Mouse (Mus musculus) limb, embryonic 15.5 days (tissue): Measurements from ENCODE around the gene Fbxl15. TPM values are rescaled to one million over a fixed set of nuclear protein-coding genes. Genes with fewer than 3 reads are reported as not detected.

Experiments used
- ATAC-seq: fragments of 200-750 bp; cut with Nextera tagmentation; 2 replicates; pipeline ENCODE4 v1.8.0; 2017; ENCODE audit warnings: low read depth, moderate TSS enrichment; ENCODE audit not compliant: insufficient number of reproducible peaks, low FRiP score, low TSS enrichment
- H3K27ac ChIP-seq: fragments of 300-500 bp; sonication (generic); 2 replicates; pipeline ENCODE4 v1.5.1; 2015; ENCODE audit warnings: moderate library complexity, mild to moderate bottlenecking, inconsistent platforms
- H3K27me3 ChIP-seq: fragments of 300-500 bp; sonication (generic); 2 replicates; pipeline ENCODE4 v1.6.1; 2015; ENCODE audit warnings: inconsistent platforms
- H3K36me3 ChIP-seq: fragments of 300-500 bp; sonication (generic); 2 replicates; pipeline ENCODE4 v1.6.1; 2015; ENCODE audit warnings: inconsistent platforms
- H3K4me1 ChIP-seq: fragments of 300-500 bp; sonication (generic); 2 replicates; pipeline ENCODE4 v1.6.1; 2015; ENCODE audit warnings: inconsistent platforms
- H3K4me2 ChIP-seq: fragments of 300-500 bp; sonication (generic); 2 replicates; pipeline ENCODE4 v1.6.1; 2015; ENCODE audit warnings: mild to moderate bottlenecking, inconsistent platforms
- H3K4me3 ChIP-seq: fragments of 300-500 bp; sonication (generic); 2 replicates; pipeline ENCODE4 v1.5.1; 2015; ENCODE audit warnings: mild to moderate bottlenecking, inconsistent platforms
- H3K9ac ChIP-seq: fragments of 300-500 bp; sonication (generic); 2 replicates; pipeline ENCODE4 v1.6.1; 2015; ENCODE audit warnings: inconsistent platforms
- H3K9me3 ChIP-seq: fragments of 300-500 bp; sonication (generic); 2 replicates; pipeline ENCODE4 v1.6.1; 2016; ENCODE audit warnings: inconsistent platforms
- WGBS: fragments of 180-500 bp; shearing (Covaris S2); methylation state at CpG from one replicate; pipeline ENCODE4 v1.1.7; 2015; 5-methylcytosine and 5-hydroxymethylcytosine counted together
- polyA plus RNA-seq: library from polyadenylated mRNA; unstranded; fragments of >200 nt; fragmentation: Nextera tagmentation; extraction: Ambion mirVana; gene quantifications from 2 replicates; pipeline ENCODE4 v1.2.1, GENCODE M21; 2015

The Fbxl15 gene
- polyA plus RNA-seq, result 12.8 and 13.2 TPM in 2 replicates

DNA sequence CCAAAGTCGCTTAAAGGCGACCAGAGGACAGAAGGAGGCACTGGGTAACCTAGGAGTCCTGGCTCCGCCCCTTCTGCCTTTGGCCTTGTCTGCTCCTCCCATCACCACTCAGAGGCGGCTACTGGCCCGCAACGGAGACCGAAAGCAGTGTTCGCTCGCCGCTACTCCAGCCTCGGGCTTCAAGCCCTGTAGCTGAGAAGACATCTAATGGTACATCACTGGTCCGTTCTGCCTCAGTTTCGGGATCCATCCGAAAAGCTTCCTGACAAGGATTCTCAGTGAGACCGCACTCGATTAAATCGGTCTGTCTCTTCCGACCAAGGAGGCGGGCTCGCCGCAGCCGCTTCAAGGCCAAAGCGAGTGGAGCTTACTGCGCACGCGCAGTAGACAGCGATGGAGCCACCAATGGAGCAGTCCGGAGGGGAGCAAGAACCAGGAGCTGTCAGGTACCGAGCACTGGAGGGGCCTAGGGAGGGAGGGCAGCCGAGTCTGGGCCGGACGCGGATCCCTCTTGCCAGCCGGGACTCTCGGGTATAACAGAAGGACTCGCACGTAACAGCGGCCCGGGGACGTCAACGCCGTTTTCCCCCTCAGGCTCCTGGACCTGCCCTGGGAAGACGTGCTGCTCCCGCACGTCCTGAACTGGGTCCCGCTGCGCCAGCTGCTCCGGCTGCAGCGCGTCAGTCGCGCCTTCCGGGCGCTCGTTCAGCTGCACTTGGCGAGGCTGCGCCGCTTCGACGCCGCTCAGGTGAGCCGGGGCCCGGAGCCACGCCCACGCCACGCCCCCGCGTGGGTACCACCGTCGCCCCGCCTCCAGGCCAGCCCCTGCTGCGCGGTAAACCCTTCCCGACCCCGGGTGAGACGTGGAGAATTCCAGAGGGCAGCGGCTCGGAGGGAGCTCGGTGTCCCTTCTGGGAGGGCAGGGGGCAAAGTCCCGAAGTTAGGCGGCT lies at the start of gene Fbxl15:
Gene Fbxl15, plus strand, starts transcription at position 104 of the 950 bp plus-strand sequence.
- Histone ChIP-seq H3K4me3 (peak within 1 kb of the TSS; percentile 75), H3K4me1 (peaks cover 32% of the 10 kb centered on the region), H3K36me3 (peaks cover 28% of the 10 kb centered on the region), H3K9ac (peak within 1 kb of the TSS; percentile 64), H3K9me3 (no peaks in the 10 kb centered on the region), H3K27me3 (peaks cover 48% of the 10 kb centered on the region), H3K27ac (peak within 1 kb of the TSS; percentile 90), H3K4me2 (peak within 1 kb of the TSS; percentile 100)
- under 1% methylated on average over 81 of the region's 81 CpGs for WGBS
- ATAC-seq, result peak; percentile 87

DNA sequence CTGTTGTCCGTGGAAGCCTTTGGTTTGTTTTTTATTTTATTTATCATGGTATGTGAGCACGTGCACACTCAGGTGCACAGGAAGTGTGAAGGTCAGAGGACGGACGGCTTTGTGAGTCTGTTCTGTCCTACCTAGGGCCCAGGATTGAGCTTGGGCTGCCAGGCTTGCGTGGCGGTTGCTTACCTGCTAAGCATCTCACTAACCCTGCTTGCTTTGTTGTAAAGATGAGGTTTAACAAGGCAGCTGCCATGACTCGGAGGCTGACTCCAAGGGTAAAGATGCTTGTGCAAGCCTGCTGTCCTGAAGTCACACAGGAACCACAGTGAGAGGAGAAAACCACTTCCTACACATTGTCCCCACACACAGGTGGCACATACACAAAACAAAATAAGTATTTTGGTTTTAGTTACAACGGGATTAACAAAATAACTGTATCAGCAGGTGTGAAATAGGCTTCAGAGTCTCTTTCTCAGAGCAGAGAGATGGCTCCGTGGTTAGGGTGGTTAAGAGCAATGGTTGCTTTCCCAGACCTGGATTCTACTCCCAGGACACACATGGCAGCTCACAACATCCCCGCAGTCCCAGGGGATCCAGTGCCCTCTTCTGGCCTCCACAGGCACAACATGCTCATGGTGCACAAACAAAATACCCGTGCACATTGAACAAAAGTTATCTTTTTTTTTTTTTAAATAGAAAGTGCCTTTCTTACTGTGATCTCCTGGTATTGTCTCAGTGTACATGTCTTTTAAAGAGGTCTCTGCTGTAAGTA lies 45.7 kb upstream of the Fbxl15 start:
- no peaks in the 10 kb centered on the region for H3K4me1 ChIP-seq
- no peak for ATAC-seq
- H3K9me3 ChIP-seq, result no peaks in the 10 kb centered on the region
- H3K27me3 ChIP-seq, result no peaks in the 10 kb centered on the region
- no peak overlapping the region for H3K27ac ChIP-seq
- 95% methylated on average over 11 of the region's 11 CpGs for WGBS
- no peak overlapping the region for H3K4me2 ChIP-seq
- peaks cover 89% of the 10 kb centered on the region for H3K36me3 ChIP-seq
- H3K9ac ChIP-seq, result no peak overlapping the region
- H3K4me3 ChIP-seq, result no peak overlapping the region

DNA sequence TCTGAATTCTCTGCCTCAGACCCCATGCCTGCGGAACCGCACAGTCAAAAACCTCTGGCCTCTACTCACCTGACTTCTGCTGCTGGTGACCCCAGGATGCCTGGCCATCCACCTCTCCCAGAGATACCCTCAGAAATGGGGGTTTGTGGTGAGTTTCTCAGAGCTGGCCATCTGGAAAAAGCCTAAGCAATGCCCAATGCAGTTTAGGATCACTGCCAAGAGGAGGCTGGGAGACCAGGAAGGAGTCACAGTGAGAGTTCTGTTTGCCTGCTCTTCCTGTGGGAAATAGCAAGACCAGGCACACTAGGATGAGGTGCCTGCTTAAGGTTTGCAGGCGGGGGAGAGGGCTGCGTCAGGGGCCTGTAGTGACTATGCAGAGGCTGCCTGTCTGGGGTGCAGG lies 43.3 kb upstream of the Fbxl15 start:
- Histone ChIP-seq H3K4me3 (no peak overlapping the region), H3K27me3 (no peaks in the 10 kb centered on the region), H3K9me3 (no peaks in the 10 kb centered on the region), H3K4me2 (no peak overlapping the region), H3K36me3 (peaks cover 79% of the 10 kb centered on the region), H3K9ac (no peak overlapping the region), H3K4me1 (no peaks in the 10 kb centered on the region), H3K27ac (no peak overlapping the region)
- 92% methylated on average over 4 of the region's 4 CpGs for WGBS
- no peak for ATAC-seq

DNA sequence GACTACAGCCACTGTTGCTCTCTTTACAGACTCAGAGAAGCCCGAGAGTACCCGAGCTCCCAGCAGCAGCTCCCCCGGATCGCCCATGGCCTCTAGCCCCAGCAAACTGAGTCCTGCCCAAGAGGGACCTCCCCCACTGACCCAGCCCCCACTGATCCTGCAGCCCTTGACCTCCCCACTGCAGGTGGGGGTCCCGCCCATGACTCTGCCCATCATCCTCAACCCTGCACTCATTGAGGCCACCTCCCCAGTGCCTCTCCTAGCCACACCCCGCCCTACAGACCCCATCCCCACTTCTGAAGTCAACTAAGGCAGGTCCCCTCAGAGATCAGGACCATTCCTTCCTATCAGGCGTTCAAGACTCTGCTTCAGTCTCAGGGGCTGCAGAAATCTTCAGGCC lies 42.4 kb upstream of the Fbxl15 start:
- Histone ChIP-seq H3K4me1 (no peaks in the 10 kb centered on the region), H3K27me3 (no peaks in the 10 kb centered on the region), H3K9ac (no peak overlapping the region), H3K27ac (no peak overlapping the region), H3K36me3 (peaks cover 69% of the 10 kb centered on the region), H3K4me2 (no peak overlapping the region), H3K4me3 (no peak overlapping the region), H3K9me3 (no peaks in the 10 kb centered on the region)
- ATAC-seq, result no peak
- WGBS, result 89% methylated on average over 7 of the region's 7 CpGs

DNA sequence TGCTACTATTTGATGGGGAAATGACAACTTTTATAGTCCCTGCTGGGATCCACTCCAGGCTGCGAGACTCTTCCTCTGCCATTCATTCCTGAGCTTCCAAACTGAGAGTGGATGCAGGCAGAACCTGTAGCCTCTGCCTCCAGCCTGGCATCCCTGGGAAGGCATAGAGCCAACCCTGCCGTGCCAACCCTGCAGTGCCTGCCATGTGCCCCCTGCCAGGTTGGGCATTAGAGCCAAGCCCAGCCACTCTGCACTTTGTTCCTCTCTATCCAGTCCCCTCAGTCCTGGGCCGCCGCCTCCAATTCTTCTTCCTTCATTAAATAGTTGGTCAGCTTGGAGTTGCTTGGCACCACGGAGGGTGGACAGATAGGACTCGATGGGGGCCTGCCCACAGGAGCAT lies 41.9 kb upstream of the Fbxl15 start:
- Histone ChIP-seq H3K4me2 (no peak overlapping the region), H3K9ac (no peak overlapping the region), H3K9me3 (no peaks in the 10 kb centered on the region), H3K4me1 (no peaks in the 10 kb centered on the region), H3K27me3 (no peaks in the 10 kb centered on the region), H3K27ac (no peak overlapping the region), H3K36me3 (peaks cover 65% of the 10 kb centered on the region), H3K4me3 (no peak overlapping the region)
- 89% methylated on average over 6 of the region's 6 CpGs for WGBS
- ATAC-seq, result no peak

DNA sequence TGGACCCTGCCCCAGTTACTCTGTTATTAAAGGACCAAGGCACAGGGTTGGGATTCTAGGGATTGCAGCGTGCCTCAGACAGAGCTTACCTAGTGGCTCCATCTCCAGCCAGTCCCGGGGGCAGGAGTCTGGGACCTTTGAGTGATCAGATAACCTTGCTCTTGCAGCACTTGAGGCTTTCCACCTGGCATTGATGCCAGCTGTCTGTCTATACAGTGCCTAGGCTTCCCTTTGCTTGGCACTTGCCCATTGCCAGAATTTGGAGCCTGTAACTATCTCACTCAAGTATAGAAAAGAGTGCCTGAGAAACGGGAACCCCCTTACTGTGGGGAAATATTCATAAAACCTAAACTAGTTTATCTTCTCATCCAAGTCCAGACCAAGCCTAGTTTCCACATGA lies 41.1 kb upstream of the Fbxl15 start:
- Histone ChIP-seq H3K27ac (no peak overlapping the region), H3K27me3 (no peaks in the 10 kb centered on the region; the same call in 1 of the 2 replicates), H3K36me3 (peaks cover 56% of the 10 kb centered on the region), H3K4me3 (no peak overlapping the region), H3K4me1 (no peaks in the 10 kb centered on the region), H3K4me2 (no peak overlapping the region), H3K9me3 (no peaks in the 10 kb centered on the region), H3K9ac (no peak overlapping the region)
- no peak for ATAC-seq
- WGBS, result 93% methylated on average over 3 of the region's 3 CpGs

DNA sequence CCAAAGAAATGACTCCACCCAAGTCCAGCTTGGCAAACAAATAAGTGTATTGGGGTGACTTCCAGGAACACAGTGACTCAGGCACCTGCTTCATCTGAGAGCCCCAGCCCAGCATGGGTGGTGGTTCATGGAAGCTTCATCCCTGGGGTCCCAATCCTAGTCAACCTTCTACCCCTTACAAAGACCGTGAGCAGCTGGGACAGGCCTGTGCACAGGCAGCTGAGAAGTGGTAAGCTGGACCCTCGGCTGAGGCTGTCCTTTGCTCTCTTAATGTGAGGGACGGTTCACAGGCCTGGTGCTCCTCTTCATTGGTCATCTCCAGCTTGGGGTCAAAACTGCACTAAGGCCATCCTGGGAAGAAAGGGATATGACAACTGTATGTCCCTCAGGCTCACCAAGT lies 40.4 kb upstream of the Fbxl15 start:
- Histone ChIP-seq H3K4me1 (no peaks in the 10 kb centered on the region), H3K36me3 (peaks cover 50% of the 10 kb centered on the region), H3K27me3 (no peaks in the 10 kb centered on the region; the same call in none of the 2 replicates), H3K4me3 (no peak overlapping the region), H3K27ac (no peak overlapping the region), H3K9me3 (no peaks in the 10 kb centered on the region), H3K9ac (no peak overlapping the region), H3K4me2 (no peak overlapping the region)
- ATAC-seq, result no peak
- WGBS, result 83% methylated on average over 3 of the region's 3 CpGs

DNA sequence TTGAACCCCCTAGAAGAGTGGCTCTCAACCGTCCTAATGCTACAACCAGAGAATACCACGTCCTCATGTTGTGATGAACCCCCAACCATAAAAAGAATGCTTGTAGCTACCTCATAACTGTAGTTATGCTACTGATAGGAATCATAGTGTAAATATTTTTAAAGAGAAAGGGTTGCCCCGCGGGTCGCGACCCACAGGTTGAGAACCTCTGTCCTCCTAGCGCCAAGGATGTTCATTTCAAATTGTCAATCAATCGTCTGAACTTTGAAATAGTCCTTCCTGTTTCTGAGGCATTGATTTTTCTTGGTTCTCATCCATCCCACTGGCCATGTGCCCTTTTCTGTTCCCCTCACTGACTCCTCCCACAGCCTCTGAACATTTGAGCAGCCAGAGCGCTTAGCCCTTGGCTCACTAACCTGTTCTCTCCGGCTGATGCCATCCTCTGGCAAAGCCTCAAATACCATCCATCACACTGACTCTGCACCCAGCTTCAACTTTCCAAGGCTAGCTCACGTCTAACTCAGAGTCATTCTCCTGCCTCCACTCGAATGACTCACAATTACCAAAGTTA lies 37.4 kb upstream of the Fbxl15 start:
- Histone ChIP-seq H3K4me1 (no peaks in the 10 kb centered on the region), H3K27ac (no peak overlapping the region), H3K27me3 (no peaks in the 10 kb centered on the region; the same call in none of the 2 replicates), H3K4me3 (no peak overlapping the region), H3K9ac (no peak overlapping the region), H3K4me2 (no peak overlapping the region), H3K9me3 (no peaks in the 10 kb centered on the region), H3K36me3 (peaks cover 20% of the 10 kb centered on the region)
- WGBS, result 69% methylated on average over 12 of the region's 12 CpGs
- no peak for ATAC-seq

DNA sequence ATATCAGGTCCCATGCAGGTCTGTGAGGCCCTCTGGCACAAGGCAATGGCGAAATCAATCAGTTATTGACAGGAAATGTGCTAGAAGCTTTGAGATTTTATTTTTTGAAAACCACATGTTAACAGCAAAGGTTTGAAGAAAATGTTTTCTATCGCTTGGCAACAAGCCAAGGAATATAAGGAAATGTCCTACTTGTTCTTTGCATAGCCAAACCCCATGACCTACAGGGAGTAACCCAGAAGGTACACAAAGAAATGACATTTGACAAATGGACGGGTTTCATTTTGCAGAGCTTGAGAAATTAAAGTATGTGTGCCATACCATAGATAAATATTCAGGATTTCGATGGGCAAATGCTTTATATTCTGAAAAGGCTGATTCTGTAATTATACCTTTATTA lies 31.0 kb upstream of the Fbxl15 start:
- no peak overlapping the region for H3K9ac ChIP-seq
- 70% methylated on average over 4 of the region's 4 CpGs for WGBS
- no peaks in the 10 kb centered on the region for H3K36me3 ChIP-seq
- H3K4me2 ChIP-seq, result no peak overlapping the region
- H3K4me3 ChIP-seq, result no peak overlapping the region
- H3K9me3 ChIP-seq, result no peaks in the 10 kb centered on the region
- no peaks in the 10 kb centered on the region for H3K4me1 ChIP-seq
- no peak for ATAC-seq
- no peak overlapping the region for H3K27ac ChIP-seq
- H3K27me3 ChIP-seq, result no peaks in the 10 kb centered on the region; the same call in 1 of the 2 replicates

DNA sequence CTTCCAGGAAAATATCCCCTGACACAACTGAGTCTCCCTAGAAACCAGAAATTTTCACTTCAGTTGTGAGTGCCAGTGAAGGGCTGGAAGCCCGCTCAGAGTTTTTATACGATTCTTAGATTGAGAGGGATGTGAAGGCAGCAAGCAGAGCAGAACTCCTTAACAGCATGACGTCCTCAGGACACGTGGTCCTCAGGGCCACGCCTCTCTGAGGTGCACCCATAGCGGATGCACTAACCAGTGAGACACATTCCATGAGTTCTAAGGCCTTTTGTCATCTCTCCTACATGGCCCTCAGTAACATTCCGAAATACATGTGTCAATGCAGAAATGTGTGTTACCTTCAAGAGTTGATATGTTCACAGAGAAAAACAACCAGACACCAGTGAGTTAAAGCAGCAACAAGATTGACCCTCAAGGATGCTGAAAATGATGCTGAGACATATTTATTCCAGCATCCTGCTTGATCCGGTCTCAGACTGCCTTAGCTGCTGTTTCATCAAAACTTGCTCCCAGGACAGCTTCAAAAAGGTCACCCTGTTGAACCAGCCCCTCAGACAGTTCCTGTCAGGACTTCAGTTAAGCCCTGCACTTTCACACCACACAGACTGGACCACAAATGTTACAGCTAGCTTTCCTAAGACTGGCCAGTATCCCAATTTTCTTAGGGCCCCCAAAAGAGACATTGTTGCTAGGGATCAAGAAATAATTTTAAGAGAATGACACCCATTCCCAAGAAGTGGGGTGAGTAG lies 27.5 kb upstream of the Fbxl15 start:
- H3K9ac ChIP-seq, result no peak overlapping the region
- peaks cover 15% of the 10 kb centered on the region for H3K4me1 ChIP-seq
- H3K27ac ChIP-seq, result no peak overlapping the region
- no peaks in the 10 kb centered on the region for H3K36me3 ChIP-seq
- no peak overlapping the region for H3K4me2 ChIP-seq
- H3K9me3 ChIP-seq, result no peaks in the 10 kb centered on the region
- no peaks in the 10 kb centered on the region for H3K27me3 ChIP-seq
- no peak overlapping the region for H3K4me3 ChIP-seq
- WGBS, result 34% methylated on average over 8 of the region's 8 CpGs
- no peak for ATAC-seq

DNA sequence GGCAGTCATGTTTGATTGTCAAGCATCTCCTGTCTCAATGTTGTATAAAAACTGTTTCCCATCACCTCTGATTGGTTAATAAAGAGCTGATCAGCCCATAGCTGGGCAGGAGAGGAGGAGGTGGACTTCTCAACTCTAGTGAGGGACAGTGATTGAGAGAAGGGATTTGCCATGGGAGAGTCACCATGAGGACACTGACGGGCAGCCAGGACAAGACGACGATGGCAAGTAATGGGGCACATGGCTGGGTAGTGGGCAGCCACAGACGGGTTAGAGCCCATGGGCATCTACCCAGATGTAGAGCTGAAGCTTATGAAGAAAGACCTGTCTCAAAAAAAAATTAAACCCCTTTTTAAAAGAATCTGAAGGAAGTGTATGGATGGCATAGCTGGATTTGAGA lies 25.4 kb upstream of the Fbxl15 start:
- Histone ChIP-seq H3K4me1 (peaks cover 28% of the 10 kb centered on the region), H3K36me3 (peaks cover 5% of the 10 kb centered on the region; the same call in 1 of the 2 replicates), H3K9ac (no peak overlapping the region), H3K4me3 (no peak overlapping the region), H3K27me3 (peaks cover 9% of the 10 kb centered on the region), H3K4me2 (no peak overlapping the region), H3K27ac (no peak overlapping the region), H3K9me3 (no peaks in the 10 kb centered on the region)
- ATAC-seq, result no peak
- 89% methylated on average over 4 of the region's 4 CpGs for WGBS
